Mouse (Mus musculus) testis, adult 2 months (tissue): ENCODE measurements around the gene Rbp1. TPM values are rescaled to one million over a fixed set of nuclear protein-coding genes. Genes with fewer than 3 reads are reported as not detected.

Experiments used
- H3K27ac ChIP-seq: fragments of 200-500 bp; 2 replicates; pipeline ENCODE4 v1.5.1; 2012; ENCODE audit warnings: low read depth, low read length; ENCODE audit not compliant: control insufficient read depth, insufficient read depth
- H3K27me3 ChIP-seq: fragments of 200-500 bp; 2 replicates; pipeline ENCODE4 v1.6.1; 2012; ENCODE audit warnings: mild to moderate bottlenecking, low read length, moderate library complexity; ENCODE audit not compliant: control insufficient read depth, insufficient read depth
- H3K36me3 ChIP-seq: fragments of 200-500 bp; 2 replicates; pipeline ENCODE4 v1.6.1; 2012; ENCODE audit warnings: mild to moderate bottlenecking, low read length; ENCODE audit not compliant: control insufficient read depth, insufficient read depth
- H3K4me1 ChIP-seq: fragments of 200-500 bp; 2 replicates; pipeline ENCODE4 v1.6.1; 2012; ENCODE audit warnings: low read length; ENCODE audit not compliant: control insufficient read depth, insufficient read depth
- H3K4me3 ChIP-seq: fragments of 200-500 bp; 2 replicates; pipeline ENCODE4 v1.5.1; 2012; ENCODE audit warnings: low read depth, mild to moderate bottlenecking, low read length, moderate library complexity, mixed read lengths; ENCODE audit not compliant: control insufficient read depth
- CTCF ChIP-seq: fragments of 200-500 bp; IDR thresholded peaks from 2 replicates; pipeline ENCODE4 v1.5.1; 2012; ENCODE audit warnings: low read depth, mild to moderate bottlenecking, inconsistent platforms, low read length, moderate library complexity; ENCODE audit not compliant: control insufficient read depth, insufficient read depth, insufficient replicate concordance
- POLR2A ChIP-seq: fragments of 200-500 bp; IDR thresholded peaks from 2 replicates; pipeline ENCODE4 v1.6.1; 2012; ENCODE audit warnings: low read depth, mild to moderate bottlenecking, inconsistent platforms, low read length, moderate library complexity; ENCODE audit not compliant: control insufficient read depth
- polyA plus RNA-seq: library from polyadenylated mRNA; depleted of rRNA; stranded (reverse); fragments of >200 nt; gene quantifications from 2 replicates; pipeline ENCODE4 v1.2.3, GENCODE M21; 2012; rRNA removed

The Rbp1 gene
- polyA plus RNA-seq = 3.2 and 4.3 TPM in 2 replicates

DNA sequence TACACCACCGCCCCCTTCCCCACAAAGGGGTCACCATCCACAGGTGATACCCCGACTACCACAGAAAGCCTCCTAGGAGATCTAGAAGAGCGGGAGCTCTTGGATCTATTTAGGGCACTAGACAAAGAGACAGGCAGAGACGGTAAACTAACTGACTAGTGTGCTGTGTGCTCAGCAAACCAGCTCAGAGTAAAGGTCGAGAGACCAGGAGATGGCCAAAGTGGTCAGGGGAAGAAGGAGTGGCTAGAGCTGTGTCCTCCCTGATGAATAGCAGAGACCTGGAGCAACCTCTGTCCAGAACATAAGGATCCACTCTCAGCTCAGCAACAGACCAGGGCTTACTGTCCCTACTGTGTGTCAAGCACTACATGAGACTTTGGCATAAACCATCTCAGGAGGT, at the start of gene Rbp1:
Rbp1 (plus strand) TSS at position 306 of the 400 bp plus-strand sequence.
- Histone ChIP-seq H3K27me3 (no peaks in the 10 kb centered on the region), H3K27ac (no peak within 1 kb of the TSS), H3K4me3 (no peak within 1 kb of the TSS), H3K4me1 (peaks cover 11% of the 10 kb centered on the region), H3K36me3 (no peaks in the 10 kb centered on the region)
- TF ChIP-seq POLR2A = no peak
- no peak for TF ChIP-seq CTCF

DNA sequence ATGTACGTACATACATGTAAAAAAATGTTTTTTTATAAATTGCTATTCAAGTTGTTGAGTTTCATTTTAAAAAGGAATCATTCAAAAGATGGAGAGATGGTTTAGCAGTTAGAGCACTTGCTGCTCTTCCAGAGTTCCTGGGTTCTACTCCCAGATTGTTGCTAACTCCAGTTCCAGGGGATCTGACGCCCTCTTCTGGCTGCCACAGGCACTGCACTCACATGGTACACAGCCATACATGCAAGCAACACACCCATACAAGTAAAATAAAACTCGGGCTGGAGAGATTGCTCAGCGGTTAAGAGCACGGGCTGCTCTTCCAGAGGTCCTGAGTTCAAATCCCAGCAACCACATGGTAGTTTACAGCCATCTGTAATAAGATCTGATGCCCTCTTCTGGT, 49.4 kb upstream of the Rbp1 start:
- H3K36me3 ChIP-seq = no peaks in the 10 kb centered on the region

DNA sequence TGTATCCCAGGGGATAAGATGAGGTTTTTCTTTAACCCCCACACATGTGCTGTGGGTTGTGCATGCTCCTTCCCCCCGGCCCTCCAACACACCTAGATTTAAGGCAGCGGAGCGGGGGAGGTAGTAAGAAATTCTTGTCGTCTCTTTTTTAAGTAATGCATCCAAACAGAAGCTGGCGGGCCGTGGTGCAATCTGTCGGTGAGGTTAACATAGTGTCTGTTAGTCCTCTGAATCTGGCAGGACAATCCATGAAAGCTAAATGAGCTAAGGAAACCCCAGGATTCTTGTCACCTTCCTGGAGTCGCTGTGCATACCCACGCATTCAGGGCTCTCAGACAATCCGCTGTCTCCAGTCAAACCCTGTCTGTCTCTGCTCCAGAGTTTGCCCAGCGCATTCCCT, 47.9 kb upstream of the Rbp1 start:
- H3K4me1 ChIP-seq = peaks cover 4% of the 10 kb centered on the region; the same call in 1 of the 2 replicates
- H3K36me3 ChIP-seq = no peaks in the 10 kb centered on the region
- H3K27ac ChIP-seq = no peak overlapping the region
- H3K27me3 ChIP-seq = no peaks in the 10 kb centered on the region
- TF ChIP-seq CTCF (no peak), POLR2A (no peak)
- H3K4me3 ChIP-seq = no peak overlapping the region

More for the DNA sequence above, 49.4 kb upstream of the Rbp1 start:
- H3K27ac ChIP-seq = no peak overlapping the region
- H3K27me3 ChIP-seq = no peaks in the 10 kb centered on the region
- no peak overlapping the region for H3K4me3 ChIP-seq
- TF ChIP-seq CTCF (peak; percentile 58; the same call in 1 of the 2 replicates), POLR2A (no peak)
- peaks cover 4% of the 10 kb centered on the region; the same call in 1 of the 2 replicates for H3K4me1 ChIP-seq

DNA sequence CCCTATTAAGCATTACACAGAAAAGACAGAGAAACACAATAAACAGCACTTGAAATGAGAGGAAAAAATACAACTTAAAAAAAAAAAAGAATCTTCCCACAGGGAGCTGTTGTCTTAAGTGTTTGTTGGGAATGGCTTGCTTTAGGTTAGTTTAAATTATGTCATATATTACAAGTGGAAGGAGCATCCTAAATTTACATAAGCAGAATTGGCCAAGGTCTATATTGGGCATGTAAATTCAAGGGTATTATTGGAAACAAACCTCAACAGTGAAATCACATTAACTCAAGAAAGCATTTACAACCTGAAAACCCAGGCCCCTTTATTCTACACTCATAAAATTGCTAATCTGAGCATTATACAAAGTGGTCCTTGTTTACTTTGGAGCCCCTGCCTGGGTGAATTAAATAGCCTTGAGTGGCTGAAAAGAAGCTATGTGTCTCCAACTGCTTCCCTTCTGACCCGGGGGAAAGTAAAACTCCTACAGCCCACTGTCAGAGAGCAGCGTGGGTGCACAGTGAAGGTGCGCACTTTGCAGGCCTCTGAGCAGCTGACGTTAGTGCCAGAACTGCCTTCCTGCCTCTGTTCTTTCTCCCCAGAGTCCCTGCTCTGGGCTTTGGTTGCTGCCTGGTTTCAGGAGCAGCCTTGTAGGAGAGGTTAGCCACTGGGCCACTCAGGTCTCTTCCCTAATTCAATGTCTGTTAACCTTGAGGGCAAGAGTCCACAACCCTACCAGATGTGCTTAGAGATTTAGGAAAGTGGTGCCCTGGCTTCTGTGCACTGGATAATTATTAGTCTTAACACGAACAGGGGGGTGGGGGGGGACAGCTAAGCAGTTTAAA, 47.2 kb upstream of the Rbp1 start:
- H3K27me3 ChIP-seq = no peaks in the 10 kb centered on the region
- H3K27ac ChIP-seq = no peak overlapping the region
- TF ChIP-seq POLR2A (no peak), CTCF (no peak)

DNA sequence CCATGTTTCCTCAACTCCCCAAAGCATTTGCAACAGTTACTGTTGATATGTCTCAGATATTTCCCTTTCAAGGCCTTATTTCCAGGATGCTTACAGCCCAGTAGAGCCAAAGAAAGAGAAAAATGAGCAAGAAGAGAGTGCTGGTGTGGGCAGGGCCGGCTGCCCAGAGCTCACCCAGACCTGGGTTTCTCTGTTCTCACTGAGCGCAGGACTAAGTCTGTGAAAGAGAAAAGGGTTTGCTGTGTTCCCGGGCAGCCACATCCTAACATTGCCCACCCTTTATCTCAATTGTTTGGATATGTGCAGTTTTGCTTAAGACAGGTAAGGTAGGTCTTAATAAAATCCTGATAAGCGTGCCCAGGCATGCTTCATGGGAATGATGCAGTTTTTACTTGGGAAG, 43.0 kb upstream of the Rbp1 start:
- H3K27ac ChIP-seq = no peak overlapping the region
- H3K4me3 ChIP-seq = no peak overlapping the region
- no peaks in the 10 kb centered on the region for H3K27me3 ChIP-seq
- TF ChIP-seq POLR2A = no peak
- no peak for TF ChIP-seq CTCF
- H3K36me3 ChIP-seq = no peaks in the 10 kb centered on the region
- H3K4me1 ChIP-seq = no peaks in the 10 kb centered on the region

More for the DNA sequence above, 47.2 kb upstream of the Rbp1 start:
- Histone ChIP-seq H3K4me3 (no peak overlapping the region), H3K36me3 (no peaks in the 10 kb centered on the region), H3K4me1 (peaks cover 4% of the 10 kb centered on the region; the same call in 1 of the 2 replicates)

DNA sequence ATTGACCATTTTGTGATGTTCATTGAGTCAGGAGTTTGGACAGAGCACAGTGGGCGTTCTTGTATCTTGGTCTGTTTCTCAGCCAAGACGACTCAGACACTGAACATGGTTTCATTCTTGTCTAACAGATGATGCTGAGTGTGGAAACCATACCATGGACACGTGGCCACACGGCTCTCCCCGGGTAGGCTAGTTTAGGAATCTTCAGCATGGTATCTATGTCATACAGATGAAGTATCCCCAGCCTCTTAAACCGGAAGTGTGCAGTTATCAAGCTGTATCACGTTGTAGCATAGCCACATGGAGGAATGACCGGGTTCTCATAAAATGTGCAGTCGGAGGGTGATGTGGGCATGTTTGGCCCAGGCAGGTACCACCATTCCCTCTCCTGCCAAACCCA, 42.2 kb upstream of the Rbp1 start:
- Histone ChIP-seq H3K27ac (no peak overlapping the region), H3K36me3 (no peaks in the 10 kb centered on the region), H3K27me3 (no peaks in the 10 kb centered on the region), H3K4me1 (no peaks in the 10 kb centered on the region), H3K4me3 (no peak overlapping the region)
- no peak for TF ChIP-seq POLR2A
- TF ChIP-seq CTCF = no peak

DNA sequence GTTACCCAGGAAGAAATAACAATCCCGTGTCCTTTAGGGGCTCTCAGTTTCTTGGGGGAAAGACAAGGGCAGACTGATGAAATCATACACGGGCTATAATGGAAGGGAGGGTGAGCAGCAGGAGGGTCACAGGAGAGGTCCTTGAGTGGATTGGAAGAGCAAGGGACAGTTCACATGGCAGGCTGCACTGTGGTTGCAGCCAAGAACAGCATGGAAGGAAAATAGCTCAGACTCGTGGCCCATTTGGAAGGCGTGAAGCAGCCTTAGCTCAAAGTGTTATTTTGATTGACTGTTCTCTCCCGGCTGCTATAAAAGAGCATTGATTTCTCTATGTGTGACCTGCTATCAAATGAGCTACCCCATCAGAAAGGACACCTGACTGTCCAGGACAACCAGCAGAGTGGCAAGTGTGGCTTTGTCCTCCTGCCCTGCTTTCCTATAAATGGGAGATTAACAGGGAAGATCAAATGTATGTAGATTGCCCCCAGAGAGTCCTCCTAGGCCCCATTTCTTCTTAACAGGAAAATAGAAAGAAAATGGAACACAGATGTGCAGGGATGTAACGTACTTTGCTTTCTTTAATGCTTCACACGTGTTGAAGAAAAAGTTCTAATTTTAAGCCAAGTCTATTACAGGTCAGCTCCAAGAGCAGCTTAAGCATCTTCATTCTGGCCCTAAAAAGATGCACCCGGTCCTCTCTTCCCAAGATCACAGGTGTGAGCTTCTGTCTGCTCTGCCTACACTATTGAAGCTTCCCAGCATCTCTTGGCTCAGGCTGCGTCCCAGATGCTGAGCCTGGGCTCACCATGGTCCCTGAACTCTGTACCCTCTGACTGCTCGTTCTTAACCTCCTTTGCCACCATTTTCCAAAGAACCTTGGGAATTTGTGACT, 34.8 kb upstream of the Rbp1 start:
- Histone ChIP-seq H3K36me3 (no peaks in the 10 kb centered on the region), H3K27ac (no peak overlapping the region), H3K4me1 (no peaks in the 10 kb centered on the region), H3K27me3 (no peaks in the 10 kb centered on the region), H3K4me3 (no peak overlapping the region)
- TF ChIP-seq CTCF (no peak), POLR2A (no peak)
